Mouse (Mus musculus): Measurements from ENCODE around the gene Aadacl2.
A peak's percentile ranks its signal among the peaks of the same experiment; 100 is the strongest.

The Aadacl2 gene

GRCm38 (mm10) chr3:60006443-60006842, at the start of gene Aadacl2:
Gene Aadacl2 (plus strand): TSS chr3:60006743.
- ATAC-seq (ENCODE audit: low TSS enrichment): no peak

GRCm38 (mm10) chr3:59970891-59971290, 35.7 kb upstream of the Aadacl2 start:
- ATAC-seq (ENCODE audit: low TSS enrichment): no peak

GRCm38 (mm10) chr3:59974591-59974990, 32.0 kb upstream of the Aadacl2 start:
- no peak for ATAC-seq (ENCODE audit: low TSS enrichment)

GRCm38 (mm10) chr3:60003622-60004021, 2.9 kb upstream of the Aadacl2 start:
- ATAC-seq (ENCODE audit: low TSS enrichment): no peak

- ATAC-seq (ENCODE audit: low TSS enrichment): no peak
Observed at GRCm38 (mm10) chr3:60025417-60025816, 18.9 kb downstream of the Aadacl2 start, which contains the start of gene Aadac. Gene Aadac (plus strand): TSS chr3:60025717.

GRCm38 (mm10) chr3:60031511-60031910, 25.0 kb downstream of the Aadacl2 start:
- ATAC-seq (ENCODE audit: low TSS enrichment): no peak

GRCm38 (mm10) chr3:60046221-60046913, 39.8 kb downstream of the Aadacl2 start:
- ATAC-seq (ENCODE audit: low TSS enrichment): no peak

GRCm38 (mm10) chr3:60053231-60053927, 46.8 kb downstream of the Aadacl2 start:
- no peak for ATAC-seq (ENCODE audit: low TSS enrichment)

GRCm38 (mm10) chr3:60053931-60054330, 47.4 kb downstream of the Aadacl2 start:
- no peak for ATAC-seq (ENCODE audit: low TSS enrichment)

GRCm38 (mm10) chr3:60056451-60056850, 49.9 kb downstream of the Aadacl2 start:
- peak; percentile 81; the same call in 1 of the 2 replicates for ATAC-seq (ENCODE audit: low TSS enrichment)

GRCm38 (mm10) chr3:60057070-60057808, 50.7 kb downstream of the Aadacl2 start:
- no peak for ATAC-seq (ENCODE audit: low TSS enrichment)

GRCm38 (mm10) chr3:60057809-60058082, 51.2 kb downstream of the Aadacl2 start:
- ATAC-seq (ENCODE audit: low TSS enrichment): no peak

All from frontal cortex, adult (tissue).